Mouse (Mus musculus) midbrain, embryonic 16.5 days (tissue): ENCODE measurements around the gene Foxq1. TPM values are rescaled to one million over a fixed set of nuclear protein-coding genes. Genes with fewer than 3 reads are reported as not detected.

Source experiments
- ATAC-seq: fragments of 200-750 bp; cut with Nextera tagmentation; 2 replicates; pipeline ENCODE4 v1.8.0; 2017; ENCODE audit warnings: moderate TSS enrichment
- H3K27ac ChIP-seq: fragments of 300-500 bp; sonication (generic); 2 replicates; pipeline ENCODE4 v1.5.1; 2014; ENCODE audit warnings: mild to moderate bottlenecking, low read length, mixed read lengths
- H3K27me3 ChIP-seq: fragments of 300-500 bp; sonication (generic); 2 replicates; pipeline ENCODE4 v1.6.1; 2014; ENCODE audit warnings: low read depth, low read length, mixed read lengths; ENCODE audit not compliant: control insufficient read depth, insufficient read depth
- H3K36me3 ChIP-seq: fragments of 300-500 bp; sonication (generic); 2 replicates; pipeline ENCODE4 v1.6.1; 2014; ENCODE audit warnings: mild to moderate bottlenecking, low read length, moderate library complexity, mixed read lengths; ENCODE audit not compliant: control insufficient read depth, insufficient read depth
- H3K4me1 ChIP-seq: fragments of 300-500 bp; sonication (generic); 2 replicates; pipeline ENCODE4 v1.6.1; 2014; ENCODE audit warnings: mild to moderate bottlenecking, low read length, mixed read lengths; ENCODE audit not compliant: control insufficient read depth, insufficient read depth
- H3K4me2 ChIP-seq: fragments of 300-500 bp; sonication (generic); 2 replicates; pipeline ENCODE4 v1.6.1; 2014; ENCODE audit warnings: mild to moderate bottlenecking, low read length, mixed read lengths
- H3K4me3 ChIP-seq: fragments of 300-500 bp; sonication (generic); 2 replicates; pipeline ENCODE4 v1.5.1; 2014; ENCODE audit warnings: low read depth, mild to moderate bottlenecking, low read length, moderate library complexity, mixed read lengths
- H3K9ac ChIP-seq: fragments of 300-500 bp; sonication (generic); 2 replicates; pipeline ENCODE4 v1.6.1; 2014; ENCODE audit warnings: low read depth, low read length, mixed read lengths
- H3K9me3 ChIP-seq: fragments of 300-500 bp; sonication (generic); replicated peaks from 2 replicates; pipeline ENCODE4 v1.6.1; 2014; ENCODE audit warnings: mild to moderate bottlenecking, low read length, mixed read lengths; ENCODE audit not compliant: control insufficient read depth, poor library complexity, severe bottlenecking
- WGBS: fragments of 180-500 bp; shearing (Covaris S2); extraction: QIAGEN DNeasy Blood & Tissue Kit; methylation state at CpG from one replicate; pipeline ENCODE4 v1.1.7; 2014; 5-methylcytosine and 5-hydroxymethylcytosine counted together
- polyA plus RNA-seq: library from polyadenylated mRNA; unstranded; fragments of >200 nt; fragmentation: Nextera tagmentation; extraction: Ambion mirVana; gene quantifications from 2 replicates; pipeline ENCODE4 v1.2.1, GENCODE M21; 2015

Foxq1 gene
- polyA plus RNA-seq, 1 experiment from 2014 or later, result 1.6 TPM

- no peak for ATAC-seq
- Histone ChIP-seq H3K4me2 (no peak overlapping the region), H3K27ac (no peak overlapping the region), H3K4me3 (no peak overlapping the region), H3K4me1 (0 out of 2 replicates have a peak, but pooled peaks cover 5% of the 10 kb centered on the region), H3K27me3 (peaks cover 41% of the 10 kb centered on the region), H3K36me3 (no peaks in the 10 kb centered on the region), H3K9ac (no peak overlapping the region), H3K9me3 (no peaks in the 10 kb centered on the region)
- 66% methylated on average over 6 of the region's 6 CpGs for WGBS
Measured at GRCm38 (mm10) chr13:31564394-31564793, 8.5 kb downstream of the Foxq1 start.

GRCm38 (mm10) chr13:31567099-31567498 lies 11.2 kb downstream of the Foxq1 start:
- no peaks in the 10 kb centered on the region for H3K4me1 ChIP-seq
- no peak overlapping the region for H3K4me2 ChIP-seq
- no peaks in the 10 kb centered on the region for H3K9me3 ChIP-seq
- no peak overlapping the region for H3K9ac ChIP-seq
- H3K36me3 ChIP-seq, result no peaks in the 10 kb centered on the region
- H3K4me3 ChIP-seq, result no peak overlapping the region
- no peak for ATAC-seq
- WGBS, result 86% methylated on average over 8 of the region's 8 CpGs
- no peak overlapping the region for H3K27ac ChIP-seq
- H3K27me3 ChIP-seq, result peaks cover 17% of the 10 kb centered on the region

GRCm38 (mm10) chr13:31567617-31568294 lies 11.8 kb downstream of the Foxq1 start:
- peaks cover 11% of the 10 kb centered on the region; the same call in 1 of the 2 replicates for H3K27me3 ChIP-seq
- H3K9me3 ChIP-seq, result no peaks in the 10 kb centered on the region
- H3K9ac ChIP-seq, result no peak overlapping the region
- no peak overlapping the region for H3K4me2 ChIP-seq
- no peak overlapping the region for H3K4me3 ChIP-seq
- 89% methylated on average over 6 of the region's 6 CpGs for WGBS
- H3K36me3 ChIP-seq, result no peaks in the 10 kb centered on the region
- H3K4me1 ChIP-seq, result no peaks in the 10 kb centered on the region
- H3K27ac ChIP-seq, result no peak overlapping the region
- ATAC-seq, result no peak

GRCm38 (mm10) chr13:31572806-31573508 lies 17.0 kb downstream of the Foxq1 start:
- H3K9ac ChIP-seq, result no peak overlapping the region
- ATAC-seq, result no peak

GRCm38 (mm10) chr13:31574627-31575026 lies 18.7 kb downstream of the Foxq1 start:
- H3K4me3 ChIP-seq, result no peak overlapping the region
- H3K4me1 ChIP-seq, result peaks cover 8% of the 10 kb centered on the region; the same call in 1 of the 2 replicates
- no peaks in the 10 kb centered on the region for H3K9me3 ChIP-seq
- no peak overlapping the region for H3K27ac ChIP-seq
- no peak overlapping the region for H3K9ac ChIP-seq
- ATAC-seq, result no peak
- WGBS, result 65% methylated on average over 3 of the region's 3 CpGs
- no peaks in the 10 kb centered on the region for H3K36me3 ChIP-seq
- no peaks in the 10 kb centered on the region for H3K27me3 ChIP-seq
- H3K4me2 ChIP-seq, result no peak overlapping the region

More at GRCm38 (mm10) chr13:31572806-31573508, 17.0 kb downstream of the Foxq1 start:
- WGBS, result 90% methylated on average over 10 of the region's 10 CpGs
- H3K9me3 ChIP-seq, result no peaks in the 10 kb centered on the region
- no peaks in the 10 kb centered on the region for H3K27me3 ChIP-seq
- H3K4me3 ChIP-seq, result no peak overlapping the region
- H3K36me3 ChIP-seq, result no peaks in the 10 kb centered on the region
- no peak overlapping the region for H3K4me2 ChIP-seq
- H3K4me1 ChIP-seq, result peaks cover 6% of the 10 kb centered on the region; the same call in 1 of the 2 replicates
- no peak overlapping the region for H3K27ac ChIP-seq

- 76% methylated on average over 4 of the region's 4 CpGs for WGBS
- Histone ChIP-seq H3K27ac (no peak overlapping the region), H3K4me1 (peaks cover 8% of the 10 kb centered on the region; the same call in 1 of the 2 replicates), H3K36me3 (no peaks in the 10 kb centered on the region), H3K4me3 (no peak overlapping the region), H3K9me3 (no peaks in the 10 kb centered on the region), H3K27me3 (no peaks in the 10 kb centered on the region), H3K4me2 (no peak overlapping the region), H3K9ac (no peak overlapping the region)
- no peak for ATAC-seq
Measured at GRCm38 (mm10) chr13:31576696-31577095, 20.8 kb downstream of the Foxq1 start.

- Histone ChIP-seq H3K4me1 (peaks cover 8% of the 10 kb centered on the region; the same call in 1 of the 2 replicates), H3K9me3 (no peaks in the 10 kb centered on the region)
Measured at GRCm38 (mm10) chr13:31577576-31577975, 21.6 kb downstream of the Foxq1 start.

GRCm38 (mm10) chr13:31578389-31578788 lies 22.5 kb downstream of the Foxq1 start:
- no peak overlapping the region for H3K9ac ChIP-seq
- H3K36me3 ChIP-seq, result no peaks in the 10 kb centered on the region
- no peak overlapping the region for H3K4me3 ChIP-seq
- 33% methylated on average over 10 of the region's 10 CpGs for WGBS
- H3K4me2 ChIP-seq, result no peak overlapping the region
- no peaks in the 10 kb centered on the region for H3K9me3 ChIP-seq
- no peaks in the 10 kb centered on the region for H3K27me3 ChIP-seq
- H3K4me1 ChIP-seq, result peaks cover 8% of the 10 kb centered on the region; the same call in 1 of the 2 replicates
- peak; percentile 56 for ATAC-seq
- H3K27ac ChIP-seq, result no peak overlapping the region

More at GRCm38 (mm10) chr13:31577576-31577975, 21.6 kb downstream of the Foxq1 start:
- H3K4me3 ChIP-seq, result no peak overlapping the region
- WGBS, result 39% methylated on average over 6 of the region's 6 CpGs
- ATAC-seq, result no peak
- no peaks in the 10 kb centered on the region for H3K27me3 ChIP-seq
- no peak overlapping the region for H3K9ac ChIP-seq
- H3K4me2 ChIP-seq, result 0 out of 2 replicates have a peak overlapping the region, but pooled peaks have one; percentile 6
- H3K27ac ChIP-seq, result no peak overlapping the region
- no peaks in the 10 kb centered on the region for H3K36me3 ChIP-seq

GRCm38 (mm10) chr13:31579866-31580265 lies 23.9 kb downstream of the Foxq1 start:
- ATAC-seq, result no peak
- peaks cover 7% of the 10 kb centered on the region; the same call in 1 of the 2 replicates for H3K4me1 ChIP-seq
- H3K9me3 ChIP-seq, result no peaks in the 10 kb centered on the region
- H3K4me3 ChIP-seq, result no peak overlapping the region
- no peaks in the 10 kb centered on the region for H3K36me3 ChIP-seq
- no peak overlapping the region for H3K9ac ChIP-seq
- WGBS, result 73% methylated on average over 9 of the region's 9 CpGs
- H3K27ac ChIP-seq, result no peak overlapping the region
- no peaks in the 10 kb centered on the region for H3K27me3 ChIP-seq
- H3K4me2 ChIP-seq, result no peak overlapping the region
